Mouse (Mus musculus) granulocyte monocyte progenitor cell, adult 5-6 weeks (primary cell): ENCODE measurements around the gene Gm49368. TPM values are rescaled to one million over a fixed set of nuclear protein-coding genes. Genes with fewer than 3 reads are reported as not detected.

ENCODE experiments used
- ATAC-seq: replicated peaks from 2 replicates; pipeline ENCODE4 v1.8.0; 2016; ENCODE audit warnings: mild to moderate bottlenecking, moderate TSS enrichment, inconsistent platforms; ENCODE audit not compliant: poor library complexity, severe bottlenecking
- total RNA-seq, 2 experiments: library from RNA; stranded (forward) in 1 of 2; stranded (reverse) in 1 of 2; fragments of 200-712, 200-1000 nt in 1 of 2; fragments of >200 nt in 1 of 2; fragmentation: Nextera tagmentation in 1 of 2; gene quantifications; 2 replicates each; pipeline ENCODE4 v1.2.3; 2014 to 2017

The Gm49368 gene
- total RNA-seq, 2 experiments from 2014 or later, result not detected

- 0 out of 2 replicates have a peak, but pooled peaks have one; percentile 3 for ATAC-seq
Measured at GRCm38 (mm10) chr7:128053061-128053460, 9.4 kb upstream of the Gm49368 start.

- no peak for ATAC-seq
Measured at GRCm38 (mm10) chr7:128056917-128057444, 5.5 kb upstream of the Gm49368 start.

GRCm38 (mm10) chr7:128057860-128058259 lies 4.6 kb upstream of the Gm49368 start:
- ATAC-seq, result no peak

GRCm38 (mm10) chr7:128058576-128058975 lies 3.9 kb upstream of the Gm49368 start:
- ATAC-seq, result peak; percentile 43

- ATAC-seq, result peak; percentile 24; the same call in 1 of the 2 replicates
Measured at GRCm38 (mm10) chr7:128059091-128059490, 3.4 kb upstream of the Gm49368 start.

- ATAC-seq, result peak; percentile 69
Measured at GRCm38 (mm10) chr7:128063211-128063781, 813 bp downstream of the Gm49368 start.

- peak; percentile 80 for ATAC-seq
Measured at GRCm38 (mm10) chr7:128065547-128065946, 3.1 kb downstream of the Gm49368 start.

GRCm38 (mm10) chr7:128067847-128068246 lies 5.4 kb downstream of the Gm49368 start:
- peak; percentile 18; the same call in 1 of the 2 replicates for ATAC-seq

GRCm38 (mm10) chr7:128069844-128070243 lies 7.4 kb downstream of the Gm49368 start:
- no peak for ATAC-seq

GRCm38 (mm10) chr7:128071816-128072215 lies 9.3 kb downstream of the Gm49368 start:
- ATAC-seq, result no peak

GRCm38 (mm10) chr7:128080012-128080411 lies 17.5 kb downstream of the Gm49368 start:
- no peak for ATAC-seq

- peak; percentile 99 for ATAC-seq
Measured at GRCm38 (mm10) chr7:128089141-128089540, 26.7 kb downstream of the Gm49368 start.

- no peak for ATAC-seq
Measured at GRCm38 (mm10) chr7:128098135-128098534, 35.7 kb downstream of the Gm49368 start.

- no peak for ATAC-seq
Measured at GRCm38 (mm10) chr7:128100742-128101357, 38.4 kb downstream of the Gm49368 start.

GRCm38 (mm10) chr7:128105246-128105645 lies 42.8 kb downstream of the Gm49368 start:
- 0 out of 2 replicates have a peak, but pooled peaks have one; percentile 42 for ATAC-seq

- no peak for ATAC-seq
Measured at GRCm38 (mm10) chr7:128107462-128107861, 45.0 kb downstream of the Gm49368 start.

GRCm38 (mm10) chr7:128110314-128110713 lies 47.8 kb downstream of the Gm49368 start:
- ATAC-seq, result peak; percentile 84

GRCm38 (mm10) chr7:128112131-128112530 lies 49.6 kb downstream of the Gm49368 start:
- no peak for ATAC-seq

- no peak for ATAC-seq
Measured at GRCm38 (mm10) chr7:128114371-128115105, 52.1 kb downstream of the Gm49368 start.

GRCm38 (mm10) chr7:128115211-128115958 lies 52.9 kb downstream of the Gm49368 start:
- ATAC-seq, result peak; percentile 62
